Comparison of ENCODE assay signal across 32 mouse cellular contexts in genomic region chr16:16855541-16855940, GRCm38 (mm10). TPM values are rescaled to one million over a fixed set of nuclear protein-coding genes. Genes with fewer than 3 reads are reported as not detected.
"Had no signal": no experiment of that assay in that cellular context is flagged by ENCODE, and none has a peak within 500 bp of the region (broad histone marks: within the 10 kb centered on the region; RNA-seq: fewer than 3 reads in every experiment).

No protein-coding gene starts in this region.

- H3K4me3 ChIP-seq: heart, embryonic 10.5 days; heart, embryonic 12.5 days; hindbrain, embryonic 10.5 days; hindbrain, embryonic 12.5 days; kidney, embryonic 15.5 days; layer of hippocampus, adult 2 months; left cerebral cortex, adult 2 months; limb, embryonic 12.5 days; liver, embryonic 12.5 days had no signal

- H3K36me3 ChIP-seq: heart, embryonic 10.5 days; heart, embryonic 12.5 days; hindbrain, embryonic 10.5 days; hindbrain, embryonic 12.5 days; kidney, embryonic 15.5 days; limb, embryonic 12.5 days; liver, embryonic 12.5 days had no signal

- H3K9me3 ChIP-seq: heart, embryonic 10.5 days; hindbrain, embryonic 12.5 days; kidney, embryonic 15.5 days; liver, embryonic 12.5 days had no signal

- DNase-seq: forebrain, postnatal 0 days; gastrocnemius, postnatal 36 days had no signal

- H3K27ac ChIP-seq: heart, embryonic 10.5 days; hindbrain, embryonic 10.5 days; hindbrain, embryonic 12.5 days; hindbrain, embryonic 14.5 days; hindbrain, postnatal 0 days; kidney, embryonic 15.5 days; kidney, postnatal 0 days; layer of hippocampus, adult 2 months; left cerebral cortex, adult 2 months; limb, embryonic 12.5 days; liver, embryonic 12.5 days had no signal

- H3K4me1 ChIP-seq: heart, embryonic 10.5 days; heart, embryonic 12.5 days; hindbrain, embryonic 10.5 days; hindbrain, embryonic 12.5 days; kidney, embryonic 15.5 days; limb, embryonic 12.5 days; liver, embryonic 12.5 days had no signal

- H3K9ac ChIP-seq: forebrain, postnatal 0 days; heart, embryonic 12.5 days; hindbrain, embryonic 12.5 days; hindbrain, embryonic 14.5 days; kidney, embryonic 15.5 days; limb, embryonic 12.5 days; liver, embryonic 12.5 days had no signal

- H3K4me2 ChIP-seq: heart, embryonic 12.5 days; hindbrain, embryonic 12.5 days; hindbrain, embryonic 14.5 days; kidney, embryonic 15.5 days; limb, embryonic 12.5 days; liver, embryonic 12.5 days had no signal

- H3K27me3 ChIP-seq: heart, embryonic 12.5 days; hindbrain, embryonic 12.5 days; kidney, embryonic 15.5 days; limb, embryonic 12.5 days; liver, embryonic 12.5 days had no signal

- ATAC-seq: forebrain, postnatal 0 days; hindbrain, postnatal 0 days; intestine, embryonic 16.5 days; liver, embryonic 12.5 days had no signal

RNA-seq across cellular contexts. Expression of gene Igll1, which starts 8.2 kb away (rescaled TPM):
- total RNA-seq: forebrain, postnatal 0 days; gastrocnemius, adult 18-20 months; gastrocnemius, adult 8-10 months; gastrocnemius, postnatal 14 days; gastrocnemius, postnatal 36 days; heart, adult 18-20 months; heart, adult 8-10 months; heart, postnatal 10 days; heart, postnatal 25 days; heart, postnatal 4 days; hindbrain, postnatal 0 days; layer of hippocampus, adult 2 months; layer of hippocampus, postnatal 10 days; layer of hippocampus, postnatal 25 days; left cerebral cortex, adult 2 months; left cerebral cortex, postnatal 14 days; left cerebral cortex, postnatal 36 days; liver, adult 2 months had no signal
- polyA plus RNA-seq: forebrain, postnatal 0 days; frontal cortex, adult 2 months; heart, embryonic 10.5 days; heart, embryonic 12.5 days; heart, embryonic 14.5 days; heart, embryonic 16.5 days; hindbrain, embryonic 12.5 days; hindbrain, embryonic 14.5 days; hindbrain, postnatal 0 days; intestine, embryonic 14.5 days; liver, adult 2 months; liver, embryonic 12.5 days had no signal

RNA-seq across cellular contexts. Expression of gene Vpreb1, which starts 15.1 kb away (rescaled TPM):
- total RNA-seq: gastrocnemius, adult 18-20 months; gastrocnemius, adult 8-10 months; gastrocnemius, postnatal 14 days; gastrocnemius, postnatal 36 days; heart, adult 8-10 months; heart, postnatal 4 days; hindbrain, postnatal 0 days; left cerebral cortex, postnatal 14 days; liver, adult 2 months had no signal

RNA-seq across cellular contexts. Expression of gene Spag6l, which starts 26.3 kb away (rescaled TPM):
- total RNA-seq: gastrocnemius, adult 18-20 months; gastrocnemius, adult 8-10 months; gastrocnemius, postnatal 14 days; gastrocnemius, postnatal 36 days; heart, postnatal 10 days; heart, postnatal 25 days; liver, adult 2 months had no signal
- polyA plus RNA-seq: liver, adult 2 months; liver, embryonic 12.5 days had no signal
